Mouse (Mus musculus): ENCODE results near the gene Bfsp1. TPM values are rescaled to one million over a fixed set of nuclear protein-coding genes. Genes with fewer than 3 reads are reported as not detected.

The Bfsp1 gene
- total and polyA plus RNA-seq, 2 experiments from 2014 or later = 1.9 to 2.3 TPM

DNA sequence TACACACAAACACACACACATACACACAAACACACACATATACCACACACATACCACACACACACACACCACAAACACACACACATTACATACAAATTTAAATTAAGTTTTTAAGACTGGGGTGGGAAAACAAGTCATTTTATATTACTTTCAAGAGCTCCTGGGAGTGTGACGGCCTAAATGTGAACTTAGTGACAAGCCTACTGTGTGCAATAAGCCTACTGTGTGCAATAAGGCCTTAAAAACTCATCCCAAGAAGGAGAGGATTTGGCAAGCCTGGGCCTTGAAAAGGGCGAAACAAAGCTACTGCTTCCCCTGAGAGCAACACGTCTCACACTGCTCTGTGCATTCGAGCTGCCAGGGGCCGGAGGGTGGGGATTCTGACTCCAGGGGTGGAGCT, 30.3 kb downstream of the Bfsp1 start:
- Histone ChIP-seq H3K27ac (no peak overlapping the region), H3K4me2 (ENCODE audit: low read depth, low read length) (no peak overlapping the region), H3K4me3 (ENCODE audit: low read length) (no peak overlapping the region), H3K4me1 (ENCODE audit: insufficient read depth, low read length) (no peaks in the 10 kb centered on the region), H3K36me3 (ENCODE audit: insufficient read depth, low read length) (no peaks in the 10 kb centered on the region), H3K9ac (replicated peaks; ENCODE audit: low read length) (no peak overlapping the region), H3K9me3 (ENCODE audit: low read length) (no peaks in the 10 kb centered on the region), H3K27me3 (ENCODE audit: insufficient read depth, low read length) (no peaks in the 10 kb centered on the region)
- no peak for TF ChIP-seq CTCF (IDR thresholded peaks at IDR 0.05; ENCODE audit: low read depth)
- no peak for ATAC-seq
- DNase-seq (ENCODE audit: low spot score) = no peak
- 74% methylated on average over 5 of the region's 5 CpGs for WGBS

DNA sequence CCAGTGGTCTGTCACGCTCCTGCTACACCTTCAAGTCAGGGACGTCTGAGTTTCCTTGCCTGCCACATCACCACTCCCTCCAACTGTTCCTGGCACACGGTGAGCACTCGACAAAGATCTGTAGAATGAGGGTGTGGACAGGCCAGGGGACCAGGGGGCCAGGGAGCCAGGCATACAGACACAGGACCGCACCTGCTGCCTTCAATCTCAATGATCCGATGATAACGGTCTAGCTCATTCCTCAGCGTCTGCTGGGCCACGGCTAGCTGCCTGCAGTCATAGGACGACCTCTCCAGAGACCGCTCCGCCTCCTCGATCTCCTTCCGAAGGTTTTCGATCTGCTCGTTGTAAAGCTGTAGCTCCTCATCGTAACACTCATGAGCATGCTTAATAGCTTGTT, 31.3 kb downstream of the Bfsp1 start:
- ATAC-seq (no peak), DNase-seq (ENCODE audit: low spot score) (no peak)
- H3K4me3 ChIP-seq (ENCODE audit: low read length) = no peak overlapping the region
- no peak overlapping the region for H3K9ac ChIP-seq (replicated peaks; ENCODE audit: low read length)
- H3K36me3 ChIP-seq (ENCODE audit: insufficient read depth, low read length) = no peaks in the 10 kb centered on the region
- H3K4me2 ChIP-seq (ENCODE audit: low read depth, low read length) = no peak overlapping the region
- H3K9me3 ChIP-seq (ENCODE audit: low read length) = no peaks in the 10 kb centered on the region
- 75% methylated on average over 17 of the region's 17 CpGs for WGBS
- TF ChIP-seq CTCF (IDR thresholded peaks at IDR 0.05; ENCODE audit: low read depth) = no peak
- H3K4me1 ChIP-seq (ENCODE audit: insufficient read depth, low read length) = no peaks in the 10 kb centered on the region
- no peaks in the 10 kb centered on the region for H3K27me3 ChIP-seq (ENCODE audit: insufficient read depth, low read length)
- no peak overlapping the region for H3K27ac ChIP-seq

DNA sequence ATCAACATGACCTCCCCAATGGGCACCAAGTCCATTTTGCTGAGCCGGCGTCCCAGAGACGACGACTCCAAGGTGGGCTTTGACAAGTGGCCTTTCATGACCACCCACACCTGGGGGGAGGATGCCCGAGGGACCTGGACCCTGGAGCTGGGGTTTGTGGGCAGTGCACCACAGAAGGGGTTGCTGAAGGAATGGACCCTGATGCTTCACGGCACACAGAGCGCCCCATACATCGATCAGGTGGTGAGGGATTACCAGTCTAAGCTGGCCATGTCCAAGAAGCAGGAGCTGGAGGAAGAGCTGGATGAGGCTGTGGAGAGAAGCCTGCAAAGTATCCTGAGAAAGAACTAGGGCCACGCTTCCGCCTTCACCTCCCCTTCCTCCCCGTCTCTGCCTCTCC, 49.5 kb downstream of the Bfsp1 start:
- ATAC-seq (no peak), DNase-seq (ENCODE audit: low spot score) (no peak)
- Histone ChIP-seq H3K4me1 (ENCODE audit: insufficient read depth, low read length) (no peaks in the 10 kb centered on the region), H3K9ac (replicated peaks; ENCODE audit: low read length) (no peak overlapping the region), H3K36me3 (ENCODE audit: insufficient read depth, low read length) (no peaks in the 10 kb centered on the region), H3K27ac (no peak overlapping the region), H3K9me3 (ENCODE audit: low read length) (no peaks in the 10 kb centered on the region), H3K4me3 (ENCODE audit: low read length) (no peak overlapping the region), H3K4me2 (ENCODE audit: low read depth, low read length) (no peak overlapping the region), H3K27me3 (ENCODE audit: insufficient read depth, low read length) (no peaks in the 10 kb centered on the region)
- no peak for TF ChIP-seq CTCF (IDR thresholded peaks at IDR 0.05; ENCODE audit: low read depth)
- 91% methylated on average over 11 of the region's 11 CpGs for WGBS

DNA sequence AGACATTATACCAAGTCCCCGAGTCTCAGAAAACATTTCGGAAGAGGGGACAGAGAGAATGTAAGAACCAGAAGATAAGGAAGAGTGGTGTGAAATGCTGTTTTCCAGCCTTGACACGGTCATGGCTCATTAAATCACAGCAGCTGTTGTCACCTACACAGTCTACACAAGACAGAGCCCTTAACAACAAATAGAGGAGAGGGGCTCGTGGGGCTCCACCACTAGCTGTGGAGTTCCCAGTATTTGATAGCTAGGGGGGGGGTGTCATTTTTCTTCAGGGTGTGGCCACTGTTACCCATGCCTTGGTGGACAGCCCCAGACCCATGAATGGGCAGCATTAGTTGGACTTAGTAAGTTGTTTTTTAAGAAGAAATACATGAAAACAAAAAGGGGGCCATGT, 50.7 kb downstream of the Bfsp1 start:
- H3K9me3 ChIP-seq (ENCODE audit: low read length) = no peaks in the 10 kb centered on the region
- ATAC-seq (no peak), DNase-seq (ENCODE audit: low spot score) (no peak)
- H3K9ac ChIP-seq (replicated peaks; ENCODE audit: low read length) = no peak overlapping the region
- no peak for TF ChIP-seq CTCF (IDR thresholded peaks at IDR 0.05; ENCODE audit: low read depth)
- H3K27ac ChIP-seq = no peak overlapping the region
- H3K27me3 ChIP-seq (ENCODE audit: insufficient read depth, low read length) = no peaks in the 10 kb centered on the region
- H3K4me3 ChIP-seq (ENCODE audit: low read length) = no peak overlapping the region
- H3K4me2 ChIP-seq (ENCODE audit: low read depth, low read length) = no peak overlapping the region
- 51% methylated on average over 4 of the region's 4 CpGs for WGBS
- H3K36me3 ChIP-seq (ENCODE audit: insufficient read depth, low read length) = no peaks in the 10 kb centered on the region
- H3K4me1 ChIP-seq (ENCODE audit: insufficient read depth, low read length) = no peaks in the 10 kb centered on the region

DNA sequence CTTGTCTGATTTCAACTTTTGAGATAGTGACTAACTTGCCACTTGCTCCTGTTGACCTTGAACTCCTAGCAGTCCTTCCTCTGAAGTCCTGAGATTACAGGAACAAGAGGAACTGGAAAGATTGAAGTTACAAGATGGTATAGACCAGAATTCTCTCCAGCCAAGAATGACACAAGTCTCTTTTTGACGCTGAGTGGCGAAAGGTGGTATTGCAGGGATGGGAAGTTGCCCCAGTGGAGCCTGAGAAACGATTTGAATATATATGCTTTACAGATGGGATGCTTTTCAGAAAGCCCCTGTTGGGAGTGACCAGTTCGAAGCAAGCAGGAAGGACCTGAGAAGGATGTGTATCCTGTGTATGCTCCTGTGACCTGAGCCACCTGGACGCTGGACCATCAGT, 54.2 kb downstream of the Bfsp1 start:
- Histone ChIP-seq H3K9ac (replicated peaks; ENCODE audit: low read length) (no peak overlapping the region), H3K9me3 (ENCODE audit: low read length) (no peaks in the 10 kb centered on the region), H3K4me2 (ENCODE audit: low read depth, low read length) (no peak overlapping the region), H3K36me3 (ENCODE audit: insufficient read depth, low read length) (no peaks in the 10 kb centered on the region), H3K4me1 (ENCODE audit: insufficient read depth, low read length) (no peaks in the 10 kb centered on the region), H3K27ac (no peak overlapping the region), H3K27me3 (ENCODE audit: insufficient read depth, low read length) (no peaks in the 10 kb centered on the region), H3K4me3 (ENCODE audit: low read length) (no peak overlapping the region)
- 73% methylated on average over 5 of the region's 5 CpGs for WGBS
- no peak for DNase-seq (ENCODE audit: low spot score)
- ATAC-seq = no peak
- TF ChIP-seq CTCF (IDR thresholded peaks at IDR 0.05; ENCODE audit: low read depth) = peak; percentile 48

DNA sequence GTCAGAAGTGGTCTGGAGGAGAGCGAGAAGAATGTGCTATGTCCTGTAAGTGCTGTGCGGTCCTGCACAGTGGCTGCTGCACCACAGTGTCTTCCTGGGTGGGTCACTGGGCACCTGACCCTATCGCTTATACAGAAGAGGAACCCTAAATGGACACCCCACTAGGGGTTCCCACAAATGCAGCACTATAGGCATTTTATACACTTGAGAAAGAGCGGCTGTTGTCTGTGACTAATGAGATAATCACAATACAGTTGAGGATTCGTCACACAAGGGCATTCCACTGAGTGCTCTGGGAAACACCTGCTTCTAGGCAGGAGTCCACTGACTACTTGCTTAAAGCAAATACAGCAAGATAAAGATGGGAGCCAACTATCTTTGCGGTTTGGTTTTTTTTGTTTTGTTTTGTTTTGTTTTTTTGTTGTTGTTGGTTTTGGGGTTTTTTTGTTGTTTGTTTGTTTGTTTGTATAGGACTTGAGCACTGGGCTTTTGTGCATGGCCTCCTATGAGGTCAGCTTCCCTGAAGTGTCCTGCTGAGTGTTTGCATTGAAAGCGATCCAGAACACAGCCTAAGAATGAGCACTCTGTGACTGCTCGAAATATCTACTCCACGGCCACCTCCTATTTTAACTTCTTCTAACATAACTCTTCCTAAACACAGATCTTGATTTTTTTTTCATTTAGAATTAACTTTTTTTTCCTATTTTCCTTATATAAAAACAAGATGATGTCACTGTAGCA, 55.9 kb downstream of the Bfsp1 start:
- ATAC-seq (peak; percentile 58; the same call in 1 of the 2 replicates), DNase-seq (ENCODE audit: low spot score) (no peak)
- no peaks in the 10 kb centered on the region for H3K36me3 ChIP-seq (ENCODE audit: insufficient read depth, low read length)
- no peak overlapping the region for H3K4me3 ChIP-seq (ENCODE audit: low read length)
- no peaks in the 10 kb centered on the region for H3K4me1 ChIP-seq (ENCODE audit: insufficient read depth, low read length)
- H3K4me2 ChIP-seq (ENCODE audit: low read depth, low read length) = no peak overlapping the region
- H3K27me3 ChIP-seq (ENCODE audit: insufficient read depth, low read length) = no peaks in the 10 kb centered on the region
- WGBS = 42% methylated on average over 9 of the region's 9 CpGs
- H3K9me3 ChIP-seq (ENCODE audit: low read length) = no peaks in the 10 kb centered on the region
- no peak for TF ChIP-seq CTCF (IDR thresholded peaks at IDR 0.05; ENCODE audit: low read depth)
- no peak overlapping the region for H3K27ac ChIP-seq
- no peak overlapping the region for H3K9ac ChIP-seq (replicated peaks; ENCODE audit: low read length)

DNA sequence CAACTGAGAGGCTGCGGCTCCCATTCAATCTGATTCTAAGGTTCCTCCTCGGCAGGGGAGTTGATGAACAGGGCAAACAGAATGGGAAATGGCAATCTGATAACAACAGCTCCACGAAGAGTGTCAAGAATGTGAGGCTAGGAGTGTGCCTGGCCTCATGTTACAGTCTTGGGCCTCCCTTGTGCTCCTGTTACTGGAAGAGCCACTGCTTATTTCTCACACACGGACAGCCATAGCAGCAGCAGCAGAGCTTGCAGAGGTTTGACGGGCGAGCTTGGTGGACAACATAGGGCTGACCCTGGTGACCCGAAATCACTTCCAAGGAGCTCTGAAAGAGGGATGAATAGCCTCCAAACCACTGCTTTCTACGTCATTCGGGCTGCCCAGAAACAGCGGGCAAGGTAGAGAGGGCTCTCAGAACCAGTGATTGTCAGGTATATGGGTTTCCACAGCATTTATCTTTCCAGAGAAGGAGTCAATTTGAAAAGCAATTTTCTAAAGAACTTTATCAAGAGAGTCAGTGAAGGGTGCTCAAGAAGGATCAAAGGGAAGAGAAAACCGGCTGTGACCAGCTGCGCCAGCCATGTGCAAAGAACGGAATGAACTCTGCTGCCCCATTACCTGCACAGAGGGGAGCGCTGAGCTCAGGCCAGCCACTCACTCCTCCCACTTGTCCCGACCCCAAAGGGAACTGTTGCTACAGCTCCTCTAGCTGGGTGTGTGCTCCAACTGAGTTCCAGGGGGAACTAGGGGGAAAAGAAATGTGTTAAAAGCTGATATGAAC, 56.6 kb downstream of the Bfsp1 start:
- Histone ChIP-seq H3K4me1 (ENCODE audit: insufficient read depth, low read length) (no peaks in the 10 kb centered on the region), H3K27ac (no peak overlapping the region), H3K4me3 (ENCODE audit: low read length) (no peak overlapping the region), H3K9ac (replicated peaks; ENCODE audit: low read length) (no peak overlapping the region), H3K4me2 (ENCODE audit: low read depth, low read length) (no peak overlapping the region), H3K27me3 (ENCODE audit: insufficient read depth, low read length) (no peaks in the 10 kb centered on the region), H3K9me3 (ENCODE audit: low read length) (no peaks in the 10 kb centered on the region), H3K36me3 (ENCODE audit: insufficient read depth, low read length) (no peaks in the 10 kb centered on the region)
- no peak for DNase-seq (ENCODE audit: low spot score)
- WGBS = 65% methylated on average over 15 of the region's 15 CpGs
- no peak for TF ChIP-seq CTCF (IDR thresholded peaks at IDR 0.05; ENCODE audit: low read depth)
- 0 out of 2 replicates have a peak, but pooled peaks have one; percentile 27 for ATAC-seq

Data from hindbrain, postnatal 0 days (tissue).